Mouse (Mus musculus): Measurements from ENCODE around the gene Nfkbib.

GRCm38 (mm10) chr7:28785161-28785560, 17.8 kb upstream of the Nfkbib start:
- TF ChIP-seq CTCF (IDR thresholded peaks at IDR 0.05; ENCODE audit: borderline replicate concordance, insufficient read depth, low read length) (no peak), POLR2A (IDR thresholded peaks at IDR 0.05; ENCODE audit: low read depth, low read length) (no peak)

Measured in embryonic fibroblast, embryonic 13.5 days (primary cell).